Mouse (Mus musculus): Measurements from ENCODE around the gene Spag7.

- TF ChIP-seq POLR2A (IDR thresholded peaks at IDR 0.05; ENCODE audit: low read depth, low read length) = no peak
- TF ChIP-seq CTCF (IDR thresholded peaks at IDR 0.05; ENCODE audit: extremely low read depth, insufficient read length, insufficient replicate concordance, low read depth, low read length) = no peak
Observed at GRCm38 (mm10) chr11:70650322-70651175, 18.7 kb downstream of the Spag7 start.
